Mouse (Mus musculus): ENCODE results near the gene Tmem254c. TPM values are rescaled to one million over a fixed set of nuclear protein-coding genes. Genes with fewer than 3 reads are reported as not detected.
"Not testable (repeated sequence)": the region's sequence is repeated elsewhere in the genome, so short reads cannot be mapped to it uniquely, and the experiment has no call there.

The Tmem254c gene
- 94.4 and 103 TPM in 2 replicates for polyA plus RNA-seq (2015; fragmentation: Nextera tagmentation; extraction: Ambion mirVana)

- H3K9me3 ChIP-seq (ENCODE audit: control insufficient read depth, low read length); H3K27ac ChIP-seq (replicated peaks); H3K4me1 ChIP-seq (replicated peaks; ENCODE audit: control insufficient read depth, insufficient read depth); H3K27me3 ChIP-seq (ENCODE audit: control insufficient read depth, insufficient read depth, low read length); H3K9ac ChIP-seq (ENCODE audit: low read length); H3K4me3 ChIP-seq (ENCODE audit: low read depth, low read length); H3K36me3 ChIP-seq (ENCODE audit: control insufficient read depth, insufficient read depth, low read length); H3K4me2 ChIP-seq (replicated peaks; ENCODE audit: low read depth); DNase-seq (ENCODE audit: low spot score): not testable (repeated sequence)
- ATAC-seq (ENCODE audit: low FRiP score, low TSS enrichment), result peak; percentile 87
- no CpG with 5 or more reads among the region's 10 CpGs for WGBS
Measured at GRCm38 (mm10) chr14:26067325-26067633, at the start of gene Tmem254c. Tmem254c (minus strand) TSS chr14:26067355.

- no CpG with 5 or more reads among the region's 3 CpGs for WGBS
- DNase-seq (ENCODE audit: low spot score); ATAC-seq (ENCODE audit: low FRiP score, low TSS enrichment); H3K27me3 ChIP-seq (ENCODE audit: control insufficient read depth, insufficient read depth, low read length); H3K9ac ChIP-seq (ENCODE audit: low read length); H3K27ac ChIP-seq (replicated peaks); H3K4me2 ChIP-seq (replicated peaks; ENCODE audit: low read depth); H3K9me3 ChIP-seq (ENCODE audit: control insufficient read depth, low read length); H3K36me3 ChIP-seq (ENCODE audit: control insufficient read depth, insufficient read depth, low read length); H3K4me1 ChIP-seq (replicated peaks; ENCODE audit: control insufficient read depth, insufficient read depth); H3K4me3 ChIP-seq (ENCODE audit: low read depth, low read length): not testable (repeated sequence)
Measured at GRCm38 (mm10) chr14:26097622-26098021, 30.5 kb upstream of the Tmem254c start.

- not testable (repeated sequence) for H3K27me3 ChIP-seq (ENCODE audit: control insufficient read depth, insufficient read depth, low read length); ATAC-seq (ENCODE audit: low FRiP score, low TSS enrichment); H3K4me3 ChIP-seq (ENCODE audit: low read depth, low read length); H3K4me2 ChIP-seq (replicated peaks; ENCODE audit: low read depth); H3K9ac ChIP-seq (ENCODE audit: low read length); H3K4me1 ChIP-seq (replicated peaks; ENCODE audit: control insufficient read depth, insufficient read depth); DNase-seq (ENCODE audit: low spot score); H3K36me3 ChIP-seq (ENCODE audit: control insufficient read depth, insufficient read depth, low read length); H3K27ac ChIP-seq (replicated peaks); H3K9me3 ChIP-seq (ENCODE audit: control insufficient read depth, low read length)
- WGBS, result no CpG with 5 or more reads among the region's 1 CpGs
Measured at GRCm38 (mm10) chr14:26081997-26082396, 14.8 kb upstream of the Tmem254c start, which contains the start of gene Cphx3. Cphx3 (plus strand) TSS chr14:26082297.

DNA sequence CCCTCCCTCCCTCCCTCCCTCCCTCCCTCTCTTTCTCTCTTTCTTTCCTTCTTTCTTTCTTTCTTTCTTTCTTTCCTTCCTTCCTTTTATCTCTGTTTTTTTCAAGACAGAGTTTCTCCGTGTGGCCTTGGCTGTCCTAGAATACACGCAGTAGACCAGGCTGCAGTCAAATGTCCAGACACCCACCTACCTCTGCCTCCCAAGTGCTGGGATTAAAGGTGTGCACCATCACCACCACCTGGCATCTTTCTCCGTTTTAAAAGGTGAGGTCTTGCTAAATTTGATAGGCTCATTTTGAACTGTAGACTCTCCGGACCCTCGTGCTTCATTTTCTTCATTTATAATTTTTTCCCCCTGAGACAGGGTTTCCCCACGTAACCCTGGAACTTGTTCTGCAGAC is 14.1 kb upstream of the Tmem254c start, which contains the start of gene Cphx2:
TSS of gene Cphx2 (plus strand) at position 301 of the 400 bp plus-strand sequence.
- not testable (repeated sequence) for H3K4me2 ChIP-seq (replicated peaks; ENCODE audit: low read depth); H3K36me3 ChIP-seq (ENCODE audit: control insufficient read depth, insufficient read depth, low read length); H3K9me3 ChIP-seq (ENCODE audit: control insufficient read depth, low read length); DNase-seq (ENCODE audit: low spot score); H3K27ac ChIP-seq (replicated peaks); ATAC-seq (ENCODE audit: low FRiP score, low TSS enrichment); H3K27me3 ChIP-seq (ENCODE audit: control insufficient read depth, insufficient read depth, low read length); H3K4me1 ChIP-seq (replicated peaks; ENCODE audit: control insufficient read depth, insufficient read depth); H3K9ac ChIP-seq (ENCODE audit: low read length); H3K4me3 ChIP-seq (ENCODE audit: low read depth, low read length)
- WGBS, result no CpG with 5 or more reads among the region's 6 CpGs

DNA sequence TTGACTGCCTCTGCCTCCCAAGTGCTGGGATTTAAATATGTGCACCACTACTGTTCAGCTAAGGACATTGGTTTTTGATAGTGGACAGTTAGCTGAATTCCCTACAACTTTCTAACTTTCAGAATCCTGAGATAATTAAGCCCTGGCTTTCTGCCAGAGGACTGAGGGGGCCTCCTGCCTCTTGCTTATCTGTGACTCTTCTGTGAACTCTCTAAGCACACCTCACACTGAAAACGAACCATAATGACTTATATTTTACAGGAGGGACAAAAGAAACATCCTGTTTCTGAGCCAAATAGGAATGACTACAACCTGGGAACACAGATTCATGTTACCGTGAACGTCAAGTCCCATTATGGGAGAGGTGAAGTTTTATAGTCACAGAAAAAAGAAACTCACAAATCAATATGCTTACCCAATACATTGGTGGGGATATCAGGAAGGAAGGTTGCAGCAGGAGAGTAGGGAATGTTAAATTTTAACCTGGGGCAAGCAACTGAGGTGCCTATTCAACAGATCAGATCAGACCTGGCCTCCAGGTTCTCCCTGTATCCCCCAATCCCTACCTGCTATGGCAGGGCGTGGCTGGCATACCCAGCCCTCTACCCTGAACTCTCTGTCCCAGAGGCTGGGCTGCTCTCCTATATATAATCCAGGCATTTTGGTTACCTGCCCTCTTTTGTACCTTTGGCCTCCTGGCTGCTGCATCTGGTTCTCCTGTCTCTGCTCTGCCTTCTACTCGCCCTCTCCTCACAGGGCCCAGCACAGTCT is 9.7 kb upstream of the Tmem254c start:
- H3K4me3 ChIP-seq (ENCODE audit: low read depth, low read length); H3K27me3 ChIP-seq (ENCODE audit: control insufficient read depth, insufficient read depth, low read length); H3K36me3 ChIP-seq (ENCODE audit: control insufficient read depth, insufficient read depth, low read length); DNase-seq (ENCODE audit: low spot score); H3K9ac ChIP-seq (ENCODE audit: low read length); H3K9me3 ChIP-seq (ENCODE audit: control insufficient read depth, low read length); H3K4me2 ChIP-seq (replicated peaks; ENCODE audit: low read depth); H3K4me1 ChIP-seq (replicated peaks; ENCODE audit: control insufficient read depth, insufficient read depth); H3K27ac ChIP-seq (replicated peaks): not testable (repeated sequence)
- WGBS, result no CpG with 5 or more reads among the region's 5 CpGs
- ATAC-seq (ENCODE audit: low FRiP score, low TSS enrichment), result peak; percentile 57; the same call in 1 of the 2 replicates

GRCm38 (mm10) chr14:26066574-26067324 is 406 bp downstream of the Tmem254c start:
- not testable (repeated sequence) for H3K4me3 ChIP-seq (ENCODE audit: low read depth, low read length); H3K4me2 ChIP-seq (replicated peaks; ENCODE audit: low read depth); DNase-seq (ENCODE audit: low spot score); H3K9me3 ChIP-seq (ENCODE audit: control insufficient read depth, low read length); H3K36me3 ChIP-seq (ENCODE audit: control insufficient read depth, insufficient read depth, low read length); H3K4me1 ChIP-seq (replicated peaks; ENCODE audit: control insufficient read depth, insufficient read depth); H3K27me3 ChIP-seq (ENCODE audit: control insufficient read depth, insufficient read depth, low read length); H3K27ac ChIP-seq (replicated peaks); H3K9ac ChIP-seq (ENCODE audit: low read length)
- ATAC-seq (ENCODE audit: low FRiP score, low TSS enrichment), result peak; percentile 92
- no CpG with 5 or more reads among the region's 44 CpGs for WGBS

DNA sequence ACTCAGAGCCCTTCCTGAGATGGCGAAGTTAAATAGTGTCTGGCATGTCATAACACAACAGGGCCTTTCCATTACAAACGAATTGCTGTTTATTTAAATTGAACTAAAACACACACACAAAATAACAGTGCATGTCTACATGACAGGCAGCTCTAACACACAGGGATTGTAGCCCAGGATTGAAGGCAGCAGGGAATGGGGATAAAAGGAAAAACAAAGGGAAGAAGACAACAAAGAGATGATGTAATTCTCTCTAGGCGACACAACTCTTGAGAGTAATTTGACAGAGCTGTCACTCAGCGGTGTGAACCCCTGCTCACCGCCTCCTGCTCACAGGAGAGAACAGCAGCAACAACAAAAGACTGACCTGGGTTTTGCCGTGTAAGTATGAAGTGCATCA is 7.8 kb downstream of the Tmem254c start:
- H3K9ac ChIP-seq (ENCODE audit: low read length); ATAC-seq (ENCODE audit: low FRiP score, low TSS enrichment); H3K4me3 ChIP-seq (ENCODE audit: low read depth, low read length); H3K9me3 ChIP-seq (ENCODE audit: control insufficient read depth, low read length); H3K4me1 ChIP-seq (replicated peaks; ENCODE audit: control insufficient read depth, insufficient read depth); DNase-seq (ENCODE audit: low spot score); H3K27me3 ChIP-seq (ENCODE audit: control insufficient read depth, insufficient read depth, low read length); H3K4me2 ChIP-seq (replicated peaks; ENCODE audit: low read depth); H3K27ac ChIP-seq (replicated peaks); H3K36me3 ChIP-seq (ENCODE audit: control insufficient read depth, insufficient read depth, low read length): not testable (repeated sequence)
- WGBS, result no CpG with 5 or more reads among the region's 6 CpGs

- not testable (repeated sequence) for H3K4me1 ChIP-seq (replicated peaks; ENCODE audit: control insufficient read depth, insufficient read depth); H3K4me2 ChIP-seq (replicated peaks; ENCODE audit: low read depth); H3K9ac ChIP-seq (ENCODE audit: low read length); H3K9me3 ChIP-seq (ENCODE audit: control insufficient read depth, low read length); H3K27ac ChIP-seq (replicated peaks); H3K4me3 ChIP-seq (ENCODE audit: low read depth, low read length); DNase-seq (ENCODE audit: low spot score); H3K27me3 ChIP-seq (ENCODE audit: control insufficient read depth, insufficient read depth, low read length); H3K36me3 ChIP-seq (ENCODE audit: control insufficient read depth, insufficient read depth, low read length)
- WGBS, result no CpG with 5 or more reads among the region's 3 CpGs
- ATAC-seq (ENCODE audit: low FRiP score, low TSS enrichment), result peak; percentile 51; the same call in 1 of the 2 replicates
Measured at GRCm38 (mm10) chr14:26058184-26058583, 9.0 kb downstream of the Tmem254c start.

GRCm38 (mm10) chr14:26048767-26049166 is 18.4 kb downstream of the Tmem254c start:
- not testable (repeated sequence) for H3K27ac ChIP-seq (replicated peaks); H3K36me3 ChIP-seq (ENCODE audit: control insufficient read depth, insufficient read depth, low read length); ATAC-seq (ENCODE audit: low FRiP score, low TSS enrichment); H3K9ac ChIP-seq (ENCODE audit: low read length); H3K9me3 ChIP-seq (ENCODE audit: control insufficient read depth, low read length); H3K4me2 ChIP-seq (replicated peaks; ENCODE audit: low read depth); H3K4me1 ChIP-seq (replicated peaks; ENCODE audit: control insufficient read depth, insufficient read depth); DNase-seq (ENCODE audit: low spot score); H3K27me3 ChIP-seq (ENCODE audit: control insufficient read depth, insufficient read depth, low read length); H3K4me3 ChIP-seq (ENCODE audit: low read depth, low read length)
- no CpG with 5 or more reads among the region's 9 CpGs for WGBS

Measured in stomach, postnatal 0 days (tissue).